Mouse (Mus musculus): ENCODE measurements around the gene Fcgr4. TPM values are rescaled to one million over a fixed set of nuclear protein-coding genes. Genes with fewer than 3 reads are reported as not detected.
"Not testable (repeated sequence)": the region's sequence is repeated elsewhere in the genome, so short reads cannot be mapped to it uniquely, and the experiment has no call there.

The Fcgr4 gene
- polyA plus RNA-seq, 1 experiment from 2014 or later = 0.55 TPM

GRCm38 (mm10) chr1:171071726-171072125 is 53.0 kb downstream of the Fcgr4 start:
- WGBS = 0% methylated on average over 1 of the region's 35 CpGs
- H3K36me3 ChIP-seq, H3K4me1 ChIP-seq, H3K4me3 ChIP-seq, H3K9me3 ChIP-seq, H3K9ac ChIP-seq, H3K27ac ChIP-seq, H3K4me2 ChIP-seq: not testable (repeated sequence)
- ATAC-seq (ENCODE audit: insufficient number of reproducible peaks, insufficient read depth, low FRiP score, low TSS enrichment, low read depth) = peak; percentile 32; the same call in 1 of the 2 replicates
- H3K27me3 ChIP-seq = peaks cover 35% of the 10 kb centered on the region

DNA sequence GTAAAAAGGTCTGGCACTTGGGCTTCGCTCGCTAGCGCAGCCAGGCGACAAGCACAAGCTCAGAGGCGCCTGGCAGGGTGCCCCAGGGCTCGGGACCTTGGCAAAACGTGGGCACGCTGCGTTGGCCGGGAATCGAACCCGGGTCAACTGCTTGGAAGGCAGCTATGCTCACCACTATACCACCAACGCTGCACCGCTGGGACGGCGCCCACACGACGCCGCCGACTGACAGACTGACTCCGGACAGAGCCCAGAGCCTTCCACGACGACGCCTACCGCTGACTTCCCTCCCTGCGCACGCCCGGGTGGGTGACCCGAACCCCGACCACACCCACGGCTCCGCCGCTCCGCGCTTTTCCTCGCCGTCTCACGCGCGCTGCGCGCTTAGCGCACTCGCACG is 53.5 kb downstream of the Fcgr4 start:
- H3K27me3 ChIP-seq = peaks cover 38% of the 10 kb centered on the region
- not testable (repeated sequence) for H3K9ac ChIP-seq, H3K36me3 ChIP-seq, H3K27ac ChIP-seq, H3K9me3 ChIP-seq, H3K4me1 ChIP-seq, H3K4me3 ChIP-seq, H3K4me2 ChIP-seq
- ATAC-seq (ENCODE audit: insufficient number of reproducible peaks, insufficient read depth, low FRiP score, low TSS enrichment, low read depth) = 0 out of 2 replicates have a peak, but pooled peaks have one; percentile 15
- WGBS = no CpG with 5 or more reads among the region's 45 CpGs

- H3K4me2 ChIP-seq; H3K4me3 ChIP-seq; H3K27ac ChIP-seq; H3K9ac ChIP-seq; H3K9me3 ChIP-seq; H3K4me1 ChIP-seq; H3K36me3 ChIP-seq; ATAC-seq (ENCODE audit: insufficient number of reproducible peaks, insufficient read depth, low FRiP score, low TSS enrichment, low read depth): not testable (repeated sequence)
- peaks cover 46% of the 10 kb centered on the region for H3K27me3 ChIP-seq
- WGBS = 15% methylated on average over 7 of the region's 10 CpGs
Measured at GRCm38 (mm10) chr1:171074283-171074682, 55.6 kb downstream of the Fcgr4 start.

GRCm38 (mm10) chr1:171076176-171076575 is 57.5 kb downstream of the Fcgr4 start:
- not testable (repeated sequence) for H3K36me3 ChIP-seq; H3K9me3 ChIP-seq; H3K4me2 ChIP-seq; H3K4me3 ChIP-seq; ATAC-seq (ENCODE audit: insufficient number of reproducible peaks, insufficient read depth, low FRiP score, low TSS enrichment, low read depth); H3K27ac ChIP-seq; H3K4me1 ChIP-seq; H3K9ac ChIP-seq
- 71% methylated on average over 5 of the region's 5 CpGs for WGBS
- H3K27me3 ChIP-seq = peaks cover 33% of the 10 kb centered on the region

DNA sequence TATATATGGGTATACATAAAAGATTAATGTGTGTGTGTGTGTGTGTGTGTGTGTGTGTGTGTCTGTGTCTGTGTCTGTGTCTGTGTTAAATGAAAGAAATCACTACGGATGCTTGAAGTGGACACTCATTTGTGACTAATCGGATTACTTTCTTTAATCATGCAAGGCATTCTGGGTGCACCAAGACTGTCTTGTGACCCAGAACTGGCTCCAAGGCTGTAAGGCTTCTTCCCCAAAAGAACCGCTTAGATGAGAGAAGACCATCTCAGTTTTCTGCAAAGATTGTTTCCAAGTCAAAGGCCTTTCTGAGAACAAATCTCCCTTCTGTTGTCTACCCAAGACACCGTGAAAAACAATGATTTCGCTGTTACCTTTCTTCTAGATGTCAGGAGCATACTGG is 58.5 kb downstream of the Fcgr4 start:
- H3K27me3 ChIP-seq = peaks cover 41% of the 10 kb centered on the region
- WGBS = 39% methylated on average over 5 of the region's 5 CpGs
- not testable (repeated sequence) for H3K9me3 ChIP-seq; H3K4me1 ChIP-seq; H3K9ac ChIP-seq; H3K4me3 ChIP-seq; H3K36me3 ChIP-seq; ATAC-seq (ENCODE audit: insufficient number of reproducible peaks, insufficient read depth, low FRiP score, low TSS enrichment, low read depth); H3K27ac ChIP-seq; H3K4me2 ChIP-seq

DNA sequence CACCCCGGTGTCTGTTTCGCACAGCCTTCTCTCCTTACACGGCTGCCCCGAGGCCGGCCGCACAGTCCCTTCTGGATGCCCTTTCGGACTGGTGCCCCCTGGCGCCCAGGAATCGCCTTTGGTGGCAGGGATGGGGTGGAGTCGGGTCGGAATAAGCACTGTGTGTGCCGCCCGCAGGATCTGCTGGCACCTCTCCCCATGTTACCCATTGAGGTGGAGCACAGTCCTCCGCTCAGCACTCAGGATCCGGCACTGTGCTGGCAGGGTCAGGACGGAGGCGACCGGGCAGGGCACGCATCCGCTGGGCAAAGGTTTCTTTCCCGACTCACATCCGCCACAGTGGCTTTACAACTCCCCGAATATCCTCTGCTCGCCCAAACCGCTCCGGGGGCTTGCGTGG is 59.2 kb downstream of the Fcgr4 start:
- not testable (repeated sequence) for H3K36me3 ChIP-seq, H3K4me1 ChIP-seq, H3K9ac ChIP-seq, H3K9me3 ChIP-seq, H3K27ac ChIP-seq
- 0 out of 2 replicates have a peak, but pooled peaks have one; percentile 16 for ATAC-seq (ENCODE audit: insufficient number of reproducible peaks, insufficient read depth, low FRiP score, low TSS enrichment, low read depth)
- Histone ChIP-seq H3K4me3 (peak overlapping the region; percentile 28), H3K4me2 (peak overlapping the region; percentile 47), H3K27me3 (peaks cover 41% of the 10 kb centered on the region)
- WGBS = 5% methylated on average over 19 of the region's 27 CpGs

- Histone ChIP-seq H3K4me3 (peak overlapping the region; percentile 28; the same call in 1 of the 2 replicates), H3K27me3 (peaks cover 41% of the 10 kb centered on the region), H3K4me2 (peak overlapping the region; percentile 47)
- H3K9me3 ChIP-seq; ATAC-seq (ENCODE audit: insufficient number of reproducible peaks, insufficient read depth, low FRiP score, low TSS enrichment, low read depth); H3K36me3 ChIP-seq; H3K27ac ChIP-seq; H3K4me1 ChIP-seq; H3K9ac ChIP-seq: not testable (repeated sequence)
- WGBS = 24% methylated on average over 12 of the region's 12 CpGs
Measured at GRCm38 (mm10) chr1:171078419-171078818, 59.7 kb downstream of the Fcgr4 start.

DNA sequence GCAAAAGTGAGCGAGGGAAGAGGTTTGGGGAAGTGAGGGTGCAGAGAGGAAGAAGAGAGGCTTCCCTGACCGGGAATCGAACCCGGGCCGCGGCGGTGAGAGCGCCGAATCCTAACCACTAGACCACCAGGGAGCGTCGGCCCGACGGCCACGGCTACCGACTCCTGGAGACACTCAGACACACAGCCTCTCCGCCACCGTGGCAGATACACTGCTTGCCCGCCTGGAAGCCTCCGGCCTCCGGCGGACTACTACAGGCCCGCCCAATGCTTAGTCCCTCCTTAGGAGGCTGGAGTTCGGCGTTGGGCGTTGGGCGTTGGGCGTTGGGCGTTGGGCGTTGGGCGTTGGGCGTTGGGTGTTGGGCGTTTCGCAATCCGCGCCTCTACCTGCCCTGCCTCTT is 60.6 kb downstream of the Fcgr4 start:
- 0% methylated on average over 1 of the region's 35 CpGs for WGBS
- H3K9ac ChIP-seq, H3K27ac ChIP-seq, H3K4me3 ChIP-seq, H3K4me2 ChIP-seq, H3K36me3 ChIP-seq, H3K4me1 ChIP-seq, H3K9me3 ChIP-seq: not testable (repeated sequence)
- ATAC-seq (ENCODE audit: insufficient number of reproducible peaks, insufficient read depth, low FRiP score, low TSS enrichment, low read depth) = 0 out of 2 replicates have a peak, but pooled peaks have one; percentile 15
- H3K27me3 ChIP-seq = peaks cover 33% of the 10 kb centered on the region

Small RNA genes lying within 50 kb of the gene (microRNA-seq; reads per million reads assigned to microRNA genes)
- gene Gm27552 (not detected), gene Mir6546 (0.74 reads per million)

Other genes starting within 250 kb of the Fcgr4 start
- 7.3 and 7.8 TPM in 2 replicates for gene Atf6, start 151.1 kb upstream of the Fcgr4 start, polyA plus RNA-seq (2015; fragmentation: Nextera tagmentation; extraction: Ambion mirVana)
- gene Gm26620, start 133.9 kb upstream of the Fcgr4 start, polyA plus RNA-seq (2015; fragmentation: Nextera tagmentation; extraction: Ambion mirVana) = 0.42 and 0.83 TPM in 2 replicates
- 52.3 and 54.4 TPM in 2 replicates for gene Dusp12, start 133.4 kb upstream of the Fcgr4 start, polyA plus RNA-seq (2015; fragmentation: Nextera tagmentation; extraction: Ambion mirVana)
- not detected in 2 replicates for gene Fcrlb, start 106.0 kb upstream of the Fcgr4 start, polyA plus RNA-seq (2015; fragmentation: Nextera tagmentation; extraction: Ambion mirVana)
- not detected in 2 replicates for gene Fcrla, start 91.3 kb upstream of the Fcgr4 start, polyA plus RNA-seq (2015; fragmentation: Nextera tagmentation; extraction: Ambion mirVana)
- 0.80 and 1.0 TPM in 2 replicates for gene Fcgr2b, start 42.4 kb upstream of the Fcgr4 start, polyA plus RNA-seq (2015; fragmentation: Nextera tagmentation; extraction: Ambion mirVana)
- 9.4 and 10.1 TPM in 2 replicates for gene Fcgr3, start 46.0 kb downstream of the Fcgr4 start, polyA plus RNA-seq (2015; fragmentation: Nextera tagmentation; extraction: Ambion mirVana)
- gene Cfap126, start 95.0 kb downstream of the Fcgr4 start, polyA plus RNA-seq (2015; fragmentation: Nextera tagmentation; extraction: Ambion mirVana) = 1.3 and 2.1 TPM in 2 replicates
- 249 and 258 TPM in 2 replicates for gene Sdhc, start 131.7 kb downstream of the Fcgr4 start, polyA plus RNA-seq (2015; fragmentation: Nextera tagmentation; extraction: Ambion mirVana)
- 7.7 and 9.4 TPM in 2 replicates for gene Mpz, start 131.8 kb downstream of the Fcgr4 start, polyA plus RNA-seq (2015; fragmentation: Nextera tagmentation; extraction: Ambion mirVana)
- 20.6 and 25.2 TPM in 2 replicates for gene Pcp4l1, start 177.3 kb downstream of the Fcgr4 start, polyA plus RNA-seq (2015; fragmentation: Nextera tagmentation; extraction: Ambion mirVana)
- gene Nr1i3, start 195.1 kb downstream of the Fcgr4 start, polyA plus RNA-seq (2015; fragmentation: Nextera tagmentation; extraction: Ambion mirVana) = 0.10 and 0.28 TPM in 2 replicates
- gene Tomm40l, start 203.6 kb downstream of the Fcgr4 start, polyA plus RNA-seq (2015; fragmentation: Nextera tagmentation; extraction: Ambion mirVana) = 30.2 and 30.9 TPM in 2 replicates
- gene Apoa2, start 206.1 kb downstream of the Fcgr4 start, polyA plus RNA-seq (2015; fragmentation: Nextera tagmentation; extraction: Ambion mirVana) = 0.80 and 56.2 TPM in 2 replicates
- gene Fcer1g, start 215.4 kb downstream of the Fcgr4 start, polyA plus RNA-seq (2015; fragmentation: Nextera tagmentation; extraction: Ambion mirVana) = 40.7 and 41.9 TPM in 2 replicates
- 23.6 and 25.6 TPM in 2 replicates for gene Adamts4, start 231.5 kb downstream of the Fcgr4 start, polyA plus RNA-seq (2015; fragmentation: Nextera tagmentation; extraction: Ambion mirVana)
- 232 and 248 TPM in 2 replicates for gene Ndufs2, start 232.5 kb downstream of the Fcgr4 start, polyA plus RNA-seq (2015; fragmentation: Nextera tagmentation; extraction: Ambion mirVana)